Mouse (Mus musculus) naive thymus-derived CD4-positive, alpha-beta T cell, adult 2 months (primary cell): ENCODE data around the gene Crisp1.

Experiments used
- DNase-seq: peaks from one replicate; pipeline ENCODE4 v3.0.0-alpha.2; 2011; ENCODE audit warnings: low read depth

The Crisp1 gene

GRCm38 (mm10) chr17:40319062-40319461 lies at the start of gene Crisp1:
TSS of gene Crisp1 (minus strand) at chr17:40319207.
- DNase-seq = no peak

- DNase-seq = no peak
Observed at GRCm38 (mm10) chr17:40342497-40343009, 23.5 kb upstream of the Crisp1 start.

GRCm38 (mm10) chr17:40285435-40285834 lies 33.6 kb downstream of the Crisp1 start:
- no peak for DNase-seq

GRCm38 (mm10) chr17:40275519-40275918 lies 43.5 kb downstream of the Crisp1 start:
- DNase-seq = no peak

GRCm38 (mm10) chr17:40274906-40275470 lies 44.0 kb downstream of the Crisp1 start:
- no peak for DNase-seq

- no peak for DNase-seq
Observed at GRCm38 (mm10) chr17:40252487-40252886, 66.5 kb downstream of the Crisp1 start.
